Mouse (Mus musculus): Measurements from ENCODE around the gene Kdm6b. TPM values are rescaled to one million over a fixed set of nuclear protein-coding genes. Genes with fewer than 3 reads are reported as not detected.

Kdm6b gene
- polyA plus RNA-seq, 1 experiment: 33.4 TPM

GRCm38 (mm10) chr11:69432640-69432982, 19.1 kb upstream of the Kdm6b start:
- Histone ChIP-seq H3K27ac (ENCODE audit: insufficient read depth, low read length) (no peak overlapping the region), H3K4me3 (ENCODE audit: insufficient read depth, low read length) (no peak overlapping the region), H3K4me1 (ENCODE audit: control insufficient read depth, insufficient read depth, low read length) (no peaks in the 10 kb centered on the region)
- TF ChIP-seq POLR2A (IDR thresholded peaks at IDR 0.05; ENCODE audit: low read depth, low read length) (no peak), CTCF (IDR thresholded peaks at IDR 0.05; ENCODE audit: borderline replicate concordance, insufficient read depth, low read length) (no peak)

- Histone ChIP-seq H3K27ac (ENCODE audit: insufficient read depth, low read length) (no peak overlapping the region), H3K4me3 (ENCODE audit: insufficient read depth, low read length) (no peak overlapping the region), H3K4me1 (ENCODE audit: control insufficient read depth, insufficient read depth, low read length) (no peaks in the 10 kb centered on the region)
- no peak for TF ChIP-seq POLR2A (IDR thresholded peaks at IDR 0.05; ENCODE audit: low read depth, low read length)
- peak; percentile 21; the same call in 1 of the 2 replicates for TF ChIP-seq CTCF (IDR thresholded peaks at IDR 0.05; ENCODE audit: borderline replicate concordance, insufficient read depth, low read length)
These were observed 18.6 kb upstream of the Kdm6b start for GRCm38 (mm10) chr11:69431829-69432639.

GRCm38 (mm10) chr11:69430631-69431030, 17.2 kb upstream of the Kdm6b start:
- Histone ChIP-seq H3K4me1 (ENCODE audit: control insufficient read depth, insufficient read depth, low read length) (no peaks in the 10 kb centered on the region), H3K27ac (ENCODE audit: insufficient read depth, low read length) (no peak overlapping the region), H3K4me3 (ENCODE audit: insufficient read depth, low read length) (no peak overlapping the region)
- TF ChIP-seq CTCF (IDR thresholded peaks at IDR 0.05; ENCODE audit: borderline replicate concordance, insufficient read depth, low read length) (no peak), POLR2A (IDR thresholded peaks at IDR 0.05; ENCODE audit: low read depth, low read length) (no peak)

- no peaks in the 10 kb centered on the region for H3K4me1 ChIP-seq (ENCODE audit: control insufficient read depth, insufficient read depth, low read length)
- H3K4me3 ChIP-seq (ENCODE audit: insufficient read depth, low read length): no peak overlapping the region
- TF ChIP-seq CTCF (IDR thresholded peaks at IDR 0.05; ENCODE audit: borderline replicate concordance, insufficient read depth, low read length) (no peak), POLR2A (IDR thresholded peaks at IDR 0.05; ENCODE audit: low read depth, low read length) (no peak)
- H3K27ac ChIP-seq (ENCODE audit: insufficient read depth, low read length): no peak overlapping the region
These were observed 15.8 kb upstream of the Kdm6b start for GRCm38 (mm10) chr11:69429313-69429712.

GRCm38 (mm10) chr11:69428751-69429150, 15.3 kb upstream of the Kdm6b start:
- no peaks in the 10 kb centered on the region for H3K4me1 ChIP-seq (ENCODE audit: control insufficient read depth, insufficient read depth, low read length)
- no peak overlapping the region for H3K27ac ChIP-seq (ENCODE audit: insufficient read depth, low read length)
- H3K4me3 ChIP-seq (ENCODE audit: insufficient read depth, low read length): no peak overlapping the region
- no peak for TF ChIP-seq POLR2A (IDR thresholded peaks at IDR 0.05; ENCODE audit: low read depth, low read length)
- no peak for TF ChIP-seq CTCF (IDR thresholded peaks at IDR 0.05; ENCODE audit: borderline replicate concordance, insufficient read depth, low read length)

GRCm38 (mm10) chr11:69426246-69426645, 12.8 kb upstream of the Kdm6b start:
- TF ChIP-seq CTCF (IDR thresholded peaks at IDR 0.05; ENCODE audit: borderline replicate concordance, insufficient read depth, low read length) (no peak), POLR2A (IDR thresholded peaks at IDR 0.05; ENCODE audit: low read depth, low read length) (no peak)

GRCm38 (mm10) chr11:69423885-69424284, 10.4 kb upstream of the Kdm6b start:
- TF ChIP-seq POLR2A (IDR thresholded peaks at IDR 0.05; ENCODE audit: low read depth, low read length) (no peak), CTCF (IDR thresholded peaks at IDR 0.05; ENCODE audit: borderline replicate concordance, insufficient read depth, low read length) (no peak)
- no peaks in the 10 kb centered on the region for H3K4me1 ChIP-seq (ENCODE audit: control insufficient read depth, insufficient read depth, low read length)
- H3K4me3 ChIP-seq (ENCODE audit: insufficient read depth, low read length): no peak overlapping the region
- no peak overlapping the region for H3K27ac ChIP-seq (ENCODE audit: insufficient read depth, low read length)

More at GRCm38 (mm10) chr11:69426246-69426645, 12.8 kb upstream of the Kdm6b start:
- H3K27ac ChIP-seq (ENCODE audit: insufficient read depth, low read length): no peak overlapping the region
- no peaks in the 10 kb centered on the region for H3K4me1 ChIP-seq (ENCODE audit: control insufficient read depth, insufficient read depth, low read length)
- no peak overlapping the region for H3K4me3 ChIP-seq (ENCODE audit: insufficient read depth, low read length)

GRCm38 (mm10) chr11:69422842-69423241, 9.4 kb upstream of the Kdm6b start:
- no peak overlapping the region for H3K27ac ChIP-seq (ENCODE audit: insufficient read depth, low read length)
- no peak for TF ChIP-seq CTCF (IDR thresholded peaks at IDR 0.05; ENCODE audit: borderline replicate concordance, insufficient read depth, low read length)
- TF ChIP-seq POLR2A (IDR thresholded peaks at IDR 0.05; ENCODE audit: low read depth, low read length): no peak
- no peaks in the 10 kb centered on the region for H3K4me1 ChIP-seq (ENCODE audit: control insufficient read depth, insufficient read depth, low read length)
- no peak overlapping the region for H3K4me3 ChIP-seq (ENCODE audit: insufficient read depth, low read length)

GRCm38 (mm10) chr11:69421131-69421977, 7.9 kb upstream of the Kdm6b start:
- no peaks in the 10 kb centered on the region for H3K4me1 ChIP-seq (ENCODE audit: control insufficient read depth, insufficient read depth, low read length)
- no peak for TF ChIP-seq POLR2A (IDR thresholded peaks at IDR 0.05; ENCODE audit: low read depth, low read length)
- no peak for TF ChIP-seq CTCF (IDR thresholded peaks at IDR 0.05; ENCODE audit: borderline replicate concordance, insufficient read depth, low read length)
- no peak overlapping the region for H3K4me3 ChIP-seq (ENCODE audit: insufficient read depth, low read length)
- H3K27ac ChIP-seq (ENCODE audit: insufficient read depth, low read length): no peak overlapping the region

- H3K4me1 ChIP-seq (ENCODE audit: control insufficient read depth, insufficient read depth, low read length): no peaks in the 10 kb centered on the region
- H3K4me3 ChIP-seq (ENCODE audit: insufficient read depth, low read length): peak overlapping the region; percentile 29
- TF ChIP-seq POLR2A (IDR thresholded peaks at IDR 0.05; ENCODE audit: low read depth, low read length) (no peak), CTCF (IDR thresholded peaks at IDR 0.05; ENCODE audit: borderline replicate concordance, insufficient read depth, low read length) (no peak)
- no peak overlapping the region for H3K27ac ChIP-seq (ENCODE audit: insufficient read depth, low read length)
These were observed 7.1 kb upstream of the Kdm6b start for GRCm38 (mm10) chr11:69420554-69421000.
